Mouse (Mus musculus) MEL (cell line): Measurements from ENCODE around the gene Plekhg5. TPM values are rescaled to one million over a fixed set of nuclear protein-coding genes. Genes with fewer than 3 reads are reported as not detected.

Experiments used
- DNase-seq: peaks from one replicate; pipeline ENCODE4 v3.0.0; 2011; ENCODE audit warnings: low read depth, low spot score
- H3K27ac ChIP-seq: 2 replicates; pipeline ENCODE4 v1.5.1; 2012; ENCODE audit warnings: low read depth, mild to moderate bottlenecking, control low read depth, low read length, moderate library complexity; ENCODE audit not compliant: control insufficient read depth
- H3K27me3 ChIP-seq, 2 experiments: fragments of 150-350 bp in 1 of 2; sonication (generic) in 1 of 2; 2 replicates each; pipeline ENCODE4 v1.6.1; 2012; ENCODE audit warnings: low read length in 2 of 2, mild to moderate bottlenecking in 2 of 2, improper control_type of control experiment in 1 of 2, moderate library complexity in 1 of 2; ENCODE audit not compliant: insufficient read depth in 2 of 2, control insufficient read depth in 1 of 2
- H3K36me3 ChIP-seq, 2 experiments: 2 replicates each; pipeline ENCODE4 v1.6.1; 2012 to 2014; ENCODE audit warnings: low read length in 2 of 2, improper control_type of control experiment in 1 of 2, inconsistent platforms in 1 of 2, mild to moderate bottlenecking in 1 of 2; ENCODE audit not compliant: insufficient read depth in 2 of 2, control insufficient read depth in 1 of 2
- H3K4me1 ChIP-seq, 2 experiments: fragments of 150-350 bp in 1 of 2; sonication (generic) in 1 of 2; 2 replicates each; pipeline ENCODE4 v1.6.1; 2012; ENCODE audit warnings: low read length in 2 of 2, improper control_type of control experiment in 1 of 2, mild to moderate bottlenecking in 1 of 2; ENCODE audit not compliant: insufficient read depth in 2 of 2, control insufficient read depth in 1 of 2
- H3K4me3 ChIP-seq, 2 experiments: fragments of 150-350 bp in 1 of 2; sonication (generic) in 1 of 2; 2 replicates each; pipeline ENCODE4 v1.5.1; 2012; ENCODE audit warnings: low read depth in 2 of 2, low read length in 2 of 2, mild to moderate bottlenecking in 2 of 2, moderate library complexity in 2 of 2, control low read depth in 1 of 2, improper control_type of control experiment in 1 of 2; ENCODE audit not compliant: control insufficient read depth in 1 of 2, insufficient read depth in 1 of 2
- H3K79me2 ChIP-seq: 2 replicates; pipeline ENCODE4 v1.6.1; 2012; ENCODE audit warnings: mild to moderate bottlenecking, low read length, moderate library complexity; ENCODE audit not compliant: control insufficient read depth, poor library complexity, insufficient read depth
- H3K9ac ChIP-seq: 2 replicates; pipeline ENCODE4 v1.6.1; 2012; ENCODE audit warnings: low read depth, mild to moderate bottlenecking, control low read depth, low read length, moderate library complexity; ENCODE audit not compliant: control insufficient read depth, poor library complexity, severe bottlenecking
- H3K9me3 ChIP-seq: fragments of 150-350 bp; sonication (generic); replicated peaks from 2 replicates; pipeline ENCODE4 v1.6.1; 2012; ENCODE audit warnings: mild to moderate bottlenecking, low read length, improper control_type of control experiment, moderate library complexity; ENCODE audit not compliant: insufficient read depth
- CTCF ChIP-seq, 3 experiments: IDR thresholded peaks in 2 of 3; conservative IDR thresholded peaks in 1 of 3; 2 replicates each; pipeline ENCODE4 v1.5.1; 2011 to 2012; ENCODE audit warnings: low read length in 3 of 3, low read depth in 2 of 3, mild to moderate bottlenecking in 2 of 3, improper control_type of control experiment in 1 of 3, inconsistent platforms in 1 of 3, mixed read lengths in 1 of 3, moderate library complexity in 1 of 3; ENCODE audit not compliant: control insufficient read depth in 1 of 3, insufficient read depth in 1 of 3, poor library complexity in 1 of 3, severe bottlenecking in 1 of 3
- HCFC1 ChIP-seq: IDR thresholded peaks from 2 replicates; pipeline ENCODE4 v1.6.1; 2012; ENCODE audit warnings: low read depth, mild to moderate bottlenecking, inconsistent platforms, low read length, improper control_type of control experiment, moderate library complexity
- KAT2A ChIP-seq: conservative IDR thresholded peaks from 2 replicates; pipeline ENCODE4 v1.6.1; 2012; ENCODE audit warnings: low read depth, low read length, improper control_type of control experiment, inconsistent platforms
- MAZ ChIP-seq: IDR thresholded peaks from 2 replicates; pipeline ENCODE4 v1.6.1; 2012; ENCODE audit warnings: low read depth, mild to moderate bottlenecking, inconsistent platforms, low read length, improper control_type of control experiment
- MXI1 ChIP-seq: IDR thresholded peaks from 2 replicates; pipeline ENCODE4 v1.6.1; 2011; ENCODE audit warnings: mild to moderate bottlenecking, low read depth, low read length, improper control_type of control experiment
- MYC ChIP-seq: IDR thresholded peaks from 2 replicates; pipeline ENCODE4 v1.6.1; 2011; ENCODE audit warnings: low read depth, mild to moderate bottlenecking, low read length, improper control_type of control experiment, moderate library complexity
- NRF1 ChIP-seq: IDR thresholded peaks from 2 replicates; pipeline ENCODE4 v1.6.1; 2014; ENCODE audit warnings: low read depth, mild to moderate bottlenecking, inconsistent platforms, low read length, improper control_type of control experiment, moderate library complexity; ENCODE audit not compliant: poor library complexity, insufficient read depth, severe bottlenecking
- RAD21 ChIP-seq: IDR thresholded peaks from 2 replicates; pipeline ENCODE4 v1.6.1; 2011; ENCODE audit warnings: mild to moderate bottlenecking, low read depth, low read length, improper control_type of control experiment
- SMC3 ChIP-seq: IDR thresholded peaks from 2 replicates; pipeline ENCODE4 v1.6.1; 2011; ENCODE audit warnings: low read depth, low read length, improper control_type of control experiment
- TBP ChIP-seq: IDR thresholded peaks from 2 replicates; pipeline ENCODE4 v1.8.0; 2011; ENCODE audit warnings: low read depth, low read length, improper control_type of control experiment
- TCF12 ChIP-seq: IDR thresholded peaks from 2 replicates; pipeline ENCODE4 v1.6.1; 2014; ENCODE audit warnings: low read depth, mild to moderate bottlenecking, inconsistent platforms, low read length, improper control_type of control experiment, moderate library complexity
- UBTF ChIP-seq: IDR thresholded peaks from 2 replicates; pipeline ENCODE4 v1.6.1; 2012; ENCODE audit warnings: low read depth, mild to moderate bottlenecking, inconsistent platforms, low read length, improper control_type of control experiment, moderate library complexity, borderline replicate concordance; ENCODE audit not compliant: insufficient read depth
- USF2 ChIP-seq, 2 experiments: IDR thresholded peaks; 2 replicates each; pipeline ENCODE4 v1.6.1; 2011 to 2012; ENCODE audit warnings: improper control_type of control experiment in 2 of 2, low read length in 2 of 2, borderline replicate concordance in 1 of 2, inconsistent platforms in 1 of 2, low read depth in 1 of 2, mild to moderate bottlenecking in 1 of 2; ENCODE audit not compliant: insufficient read depth in 1 of 2
- ZKSCAN1 ChIP-seq: IDR thresholded peaks from 2 replicates; pipeline ENCODE4 v1.6.1; 2012; ENCODE audit warnings: low read depth, mild to moderate bottlenecking, inconsistent platforms, low read length, improper control_type of control experiment, moderate library complexity
- polyA plus RNA-seq, 2 experiments: library from polyadenylated mRNA; stranded (reverse) in 1 of 2; unstranded in 1 of 2; fragments of >175 nt in 1 of 2; fragments of >200 nt in 1 of 2; gene quantifications; 2 replicates each; pipeline versions ENCODE4 v1.2.1 to v1.2.4; 2012; ENCODE audit warnings: low replicate concordance in 2 of 2, low read depth in 1 of 2; ENCODE audit not compliant: insufficient read length in 2 of 2, insufficient read depth in 1 of 2, missing spikeins in 1 of 2
- total RNA-seq: library from RNA; depleted of rRNA; stranded (reverse); fragments of 300-350 nt; gene quantifications from 2 replicates; pipeline ENCODE4 v1.2.3, GENCODE M21; 2012

Plekhg5 gene
- total and polyA plus RNA-seq, 3 experiments = 10.8 to 19.6 TPM; not detected in 1

- Histone ChIP-seq H3K9ac (no peak overlapping the region), H3K36me3 (no peaks in the 10 kb centered on the region; a peak in 1 of 4 replicates), H3K4me1 (peaks cover 0 to 9% of the 10 kb centered on the region in 2 experiments; a peak in 2 of 4 replicates), H3K4me3 (no peak overlapping the region), H3K27me3 (no peaks in the 10 kb centered on the region), H3K27ac (no peak overlapping the region), H3K9me3 (no peaks in the 10 kb centered on the region), H3K79me2 (no peaks in the 10 kb centered on the region)
- DNase-seq = no peak
- TF ChIP-seq MXI1 (no peak), TCF12 (no peak), TBP (no peak), CTCF (IDR thresholded peaks at IDR 0.05 in 2 of 3, conservative IDR thresholded peaks at IDR 0.05 in 1 of 3; ENCODE audit: control insufficient read depth in 1 of 3, insufficient read depth in 1 of 3, low read depth in 2 of 3, low read length in 3 of 3, poor library complexity in 1 of 3, severe bottlenecking in 1 of 3) (0 out of 6 replicates have a peak, but pooled peaks of 1 of the 3 experiments have one; percentile 2), SMC3 (no peak)
Measured at GRCm38 (mm10) chr4:152136876-152137250, 64.6 kb downstream of the Plekhg5 start.

GRCm38 (mm10) chr4:152138497-152139260 lies 66.4 kb downstream of the Plekhg5 start:
- peak overlapping the region; percentile 64 for H3K9ac ChIP-seq
- H3K79me2 ChIP-seq = no peaks in the 10 kb centered on the region
- no peaks in the 10 kb centered on the region for H3K9me3 ChIP-seq
- H3K27ac ChIP-seq = no peak overlapping the region
- H3K36me3 ChIP-seq = no peaks in the 10 kb centered on the region; a peak in 1 of 4 replicates
- peak overlapping the region; percentile 63 for H3K4me3 ChIP-seq
- no peak for TF ChIP-seq USF2 (IDR thresholded peaks at IDR 0.05; ENCODE audit: borderline replicate concordance in 1 of 2, insufficient read depth in 1 of 2, low read depth in 1 of 2, low read length in 2 of 2)
- TF ChIP-seq TBP = no peak
- no peak for TF ChIP-seq RAD21
- TF ChIP-seq KAT2A = no peak
- peak; percentile 82 to 94 (median 87) for TF ChIP-seq CTCF (IDR thresholded peaks at IDR 0.05 in 2 of 3, conservative IDR thresholded peaks at IDR 0.05 in 1 of 3; ENCODE audit: control insufficient read depth in 1 of 3, insufficient read depth in 1 of 3, low read depth in 2 of 3, low read length in 3 of 3, poor library complexity in 1 of 3, severe bottlenecking in 1 of 3)
- TF ChIP-seq SMC3 = peak; percentile 34
- no peak for TF ChIP-seq UBTF
- 0 out of 2 replicates have a peak, but pooled peaks have one; percentile 21 for TF ChIP-seq HCFC1
- TF ChIP-seq ZKSCAN1 = no peak
- peak; percentile 38; the same call in 1 of the 2 replicates for TF ChIP-seq MAZ
- TF ChIP-seq MXI1 = peak; percentile 56; the same call in 1 of the 2 replicates
- TF ChIP-seq NRF1 = no peak
- TF ChIP-seq MYC = no peak
- no peaks in the 10 kb centered on the region for H3K27me3 ChIP-seq
- DNase-seq = peak; percentile 91
- H3K4me1 ChIP-seq = peaks cover 0 to 9% of the 10 kb centered on the region in 2 experiments; a peak in 2 of 4 replicates
